Mouse (Mus musculus): Measurements from ENCODE around the gene Scgb1b2. TPM values are rescaled to one million over a fixed set of nuclear protein-coding genes. Genes with fewer than 3 reads are reported as not detected.

Scgb1b2 gene
- not detected in 2 replicates for polyA plus RNA-seq (2012; rRNA removed)

DNA sequence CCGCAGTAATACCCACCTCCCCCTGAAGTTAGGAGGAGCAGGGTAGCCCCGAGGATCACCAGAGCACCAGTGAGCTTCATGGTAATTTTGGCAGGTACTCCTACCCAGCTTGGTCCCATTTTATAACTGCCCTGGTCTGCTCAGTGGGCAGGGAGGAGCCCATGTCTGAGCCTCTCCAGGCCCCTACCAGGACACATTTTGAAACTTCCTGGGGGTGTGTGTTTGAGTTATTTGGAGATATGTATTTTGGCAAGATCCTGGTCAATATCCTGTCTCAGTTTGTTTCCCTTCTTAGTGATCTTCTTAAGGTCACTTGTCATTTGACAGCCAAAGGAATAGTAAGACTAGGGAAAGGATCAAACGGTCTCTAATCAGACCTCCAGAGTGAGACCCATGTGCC is at the start of gene Scgb1b2:
TSS of gene Scgb1b2 (minus strand) at position 101 of the 400 bp plus-strand sequence.

DNA sequence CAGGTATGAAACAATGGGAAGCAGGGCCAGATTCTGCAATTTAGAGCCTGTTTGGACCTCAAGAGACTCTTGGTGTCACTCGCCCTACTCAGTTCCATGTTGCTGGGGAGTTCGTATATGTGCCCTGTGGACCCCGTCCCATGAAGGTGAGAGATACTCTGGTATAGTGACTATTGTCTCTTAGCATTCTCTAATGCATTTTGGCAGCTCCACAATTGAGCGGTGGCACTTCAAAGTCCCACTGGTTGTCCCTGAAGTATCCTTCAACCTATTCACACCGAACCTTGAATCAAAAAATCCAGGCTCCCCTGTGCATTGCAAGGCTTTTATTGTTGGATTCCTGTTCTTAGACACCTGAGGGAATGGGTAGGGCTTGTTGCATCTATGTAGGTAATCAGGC is 1.4 kb downstream of the Scgb1b2 start, which contains the start of gene Scgb2b2:
TSS of gene Scgb2b2 (plus strand) at position 301 of the 400 bp plus-strand sequence.

Other genes starting within 250 kb of the Scgb1b2 start
- gene Fxyd5, start 249.3 kb downstream of the Scgb1b2 start, polyA plus RNA-seq (2012; rRNA removed), result 29.9 and 37.7 TPM in 2 replicates
- gene Fxyd7, start 240.4 kb downstream of the Scgb1b2 start, polyA plus RNA-seq (2012; rRNA removed), result 4.0 and 8.9 TPM in 2 replicates
- gene Fxyd1, start 234.6 kb downstream of the Scgb1b2 start, polyA plus RNA-seq (2012; rRNA removed), result 189 and 195 TPM in 2 replicates
- 5.3 and 7.5 TPM in 2 replicates for gene Lgi4, start 232.5 kb downstream of the Scgb1b2 start, polyA plus RNA-seq (2012; rRNA removed)
- gene Fxyd3, start 215.1 kb downstream of the Scgb1b2 start, polyA plus RNA-seq (2012; rRNA removed), result 369 and 371 TPM in 2 replicates
- gene Hpn, start 176.5 kb downstream of the Scgb1b2 start, polyA plus RNA-seq (2012; rRNA removed), result 37.6 and 43.8 TPM in 2 replicates
- 26.3 and 34.3 TPM in 2 replicates for gene Scn1b, start 164.8 kb downstream of the Scgb1b2 start, polyA plus RNA-seq (2012; rRNA removed)
- 69.8 and 74.7 TPM in 2 replicates for gene Gramd1a, start 135.9 kb downstream of the Scgb1b2 start, polyA plus RNA-seq (2012; rRNA removed)
- gene Scgb2b2, start 1.3 kb downstream of the Scgb1b2 start, polyA plus RNA-seq (2012; rRNA removed), result not detected in 2 replicates
- gene Scgb2b3, start 70.3 kb upstream of the Scgb1b2 start, polyA plus RNA-seq (2012; rRNA removed), result not detected in 2 replicates
- not detected in 2 replicates for gene Scgb1b3, start 83.8 kb upstream of the Scgb1b2 start, polyA plus RNA-seq (2012; rRNA removed)